Mouse (Mus musculus): ENCODE results near the gene Alpl. TPM values are rescaled to one million over a fixed set of nuclear protein-coding genes. Genes with fewer than 3 reads are reported as not detected.

Gene Alpl
- total and polyA plus RNA-seq, 3 experiments = 62.9 to 164 (median 115) TPM

- Histone ChIP-seq H3K79me2 (replicated peaks; ENCODE audit: control insufficient read depth, extremely low read depth, insufficient read depth, poor library complexity, severe bottlenecking) (no peaks in the 10 kb centered on the region), H3K9ac (ENCODE audit: insufficient read depth, low read depth) (no peak overlapping the region), H3K27ac (ENCODE audit: insufficient read depth, low read depth) (no peak overlapping the region), H3K4me1 (ENCODE audit: control insufficient read depth in 1 of 2, insufficient read depth in 2 of 2) (peaks cover 0 to 7% of the 10 kb centered on the region in 2 experiments; a peak in 1 of 4 replicates), H3K27me3 (replicated peaks) (no peaks in the 10 kb centered on the region), H3K4me3 (replicated peaks in 1 of 3; ENCODE audit: low read depth in 2 of 3, low read length in 2 of 3, poor library complexity in 1 of 3) (no peak overlapping the region), H3K9me3 (replicated peaks; ENCODE audit: low read length) (peaks cover 3% of the 10 kb centered on the region), H3K4me2 (ENCODE audit: insufficient read depth, low read depth, poor library complexity, severe bottlenecking) (no peak overlapping the region), H3K36me3 (replicated peaks in 1 of 2; ENCODE audit: control insufficient read depth in 1 of 2, insufficient read depth in 1 of 2, low read length in 1 of 2) (no peaks in the 10 kb centered on the region)
- DNase-seq (ENCODE audit: extremely low read depth) = no peak
- no peak for TF ChIP-seq RAD21 (IDR thresholded peaks at IDR 0.05; ENCODE audit: low read depth, low read length)
- TF ChIP-seq E2F4 (IDR thresholded peaks at IDR 0.05; ENCODE audit: insufficient replicate concordance, low read depth, low read length) = no peak
- no peak for TF ChIP-seq MYC (IDR thresholded peaks at IDR 0.05; ENCODE audit: low read depth, low read length)
- TF ChIP-seq JUN (IDR thresholded peaks at IDR 0.05; ENCODE audit: insufficient read depth, low read depth, low read length) = no peak
- no peak for TF ChIP-seq UBTF (IDR thresholded peaks at IDR 0.05; ENCODE audit: low read depth, low read length)
- TF ChIP-seq MAZ (IDR thresholded peaks at IDR 0.05; ENCODE audit: low read depth, low read length) = no peak
- no peak for TF ChIP-seq ELF1 (IDR thresholded peaks at IDR 0.05; ENCODE audit: low read depth, low read length)
- no peak for TF ChIP-seq POLR2AphosphoS2 (IDR thresholded peaks at IDR 0.05; ENCODE audit: low read depth, low read length)
- no peak for TF ChIP-seq MEF2A (IDR thresholded peaks at IDR 0.05; ENCODE audit: borderline replicate concordance, low read depth, low read length)
- no peak for TF ChIP-seq MAFK (IDR thresholded peaks at IDR 0.05; ENCODE audit: insufficient replicate concordance, low read length)
- TF ChIP-seq NELFE (IDR thresholded peaks at IDR 0.05; ENCODE audit: low read depth, low read length) = no peak
- TF ChIP-seq IRF4 (IDR thresholded peaks at IDR 0.05; ENCODE audit: low read depth, low read length) = no peak
- no peak for TF ChIP-seq MXI1 (IDR thresholded peaks at IDR 0.05; ENCODE audit: low read depth, low read length)
- TF ChIP-seq ZKSCAN1 (IDR thresholded peaks at IDR 0.05; ENCODE audit: borderline replicate concordance, low read depth, low read length) = no peak
- in situ Hi-C loops (cut with MboI; ENCODE audit: low pct_ligation_motif_present, low pct_unique_long_range_greater_than_20kb, low sequenced_read_pairs) (no loop called here), dilution Hi-C loops (cut with MboI; ENCODE audit: extremely low pct_ligation_motif_present, extremely low pct_unique_long_range_greater_than_20kb, low sequenced_read_pairs) (no loop called here)
Measured at GRCm38 (mm10) chr4:137819487-137819886, 23.3 kb upstream of the Alpl start.

GRCm38 (mm10) chr4:137818341-137818740 lies 22.2 kb upstream of the Alpl start:
- Histone ChIP-seq H3K9ac (ENCODE audit: insufficient read depth, low read depth) (no peak overlapping the region), H3K9me3 (replicated peaks; ENCODE audit: low read length) (peaks cover 3% of the 10 kb centered on the region), H3K36me3 (replicated peaks in 1 of 2; ENCODE audit: control insufficient read depth in 1 of 2, insufficient read depth in 1 of 2, low read length in 1 of 2) (no peaks in the 10 kb centered on the region), H3K4me3 (replicated peaks in 1 of 3; ENCODE audit: low read depth in 2 of 3, low read length in 2 of 3, poor library complexity in 1 of 3) (no peak overlapping the region), H3K27me3 (replicated peaks) (no peaks in the 10 kb centered on the region), H3K27ac (ENCODE audit: insufficient read depth, low read depth) (no peak overlapping the region), H3K4me1 (ENCODE audit: control insufficient read depth in 1 of 2, insufficient read depth in 2 of 2) (peaks cover 0 to 13% of the 10 kb centered on the region in 2 experiments; a peak in 1 of 4 replicates), H3K79me2 (replicated peaks; ENCODE audit: control insufficient read depth, extremely low read depth, insufficient read depth, poor library complexity, severe bottlenecking) (no peaks in the 10 kb centered on the region), H3K4me2 (ENCODE audit: insufficient read depth, low read depth, poor library complexity, severe bottlenecking) (no peak overlapping the region)
- in situ Hi-C loops (cut with MboI; ENCODE audit: low pct_ligation_motif_present, low pct_unique_long_range_greater_than_20kb, low sequenced_read_pairs) (no loop called here), dilution Hi-C loops (cut with MboI; ENCODE audit: extremely low pct_ligation_motif_present, extremely low pct_unique_long_range_greater_than_20kb, low sequenced_read_pairs) (no loop called here)
- peak; percentile 45; the same call in 1 of the 2 replicates for TF ChIP-seq EP300 (IDR thresholded peaks at IDR 0.05; ENCODE audit: low read length)
- no peak for TF ChIP-seq MAFK (IDR thresholded peaks at IDR 0.05; ENCODE audit: insufficient replicate concordance, low read length)
- TF ChIP-seq ELF1 (IDR thresholded peaks at IDR 0.05; ENCODE audit: low read depth, low read length) = peak; percentile 42
- DNase-seq (ENCODE audit: extremely low read depth) = no peak

Measured in CH12.LX (cell line).